Mouse (Mus musculus) neural tube, embryonic 10.5 days (tissue): ENCODE measurements around the gene Tfe3.
A peak's percentile ranks its signal among the peaks of the same experiment; 100 is the strongest.
"Not testable (repeated sequence)": the region's sequence is repeated elsewhere in the genome, so short reads cannot be mapped to it uniquely, and the experiment has no call there.

ENCODE experiments used
- DNase-seq: peaks from one replicate; pipeline ENCODE4 v3.0.0-alpha.2; 2017; ENCODE audit warnings: low spot score; ENCODE audit errors: extremely low spot score

Gene Tfe3

GRCm38 (mm10) chrX:7762137-7762920 lies at the start of gene Tfe3:
TSS of gene Tfe3 (plus strand) at chrX:7762560.
- DNase-seq, result peak; percentile 74

- not testable (repeated sequence) for DNase-seq
These were observed 48.6 kb upstream of the Tfe3 start for GRCm38 (mm10) chrX:7713764-7714134.

- DNase-seq, result peak; percentile 73
These were observed 48.0 kb upstream of the Tfe3 start, which contains the start of gene Wdr45 for GRCm38 (mm10) chrX:7714135-7714899. TSS of gene Wdr45 (plus strand) at chrX:7714333.

GRCm38 (mm10) chrX:7716058-7716457 lies 46.3 kb upstream of the Tfe3 start:
- not testable (repeated sequence) for DNase-seq

GRCm38 (mm10) chrX:7721514-7722281 lies 40.7 kb upstream of the Tfe3 start, which contains the start of gene Gm45208:
TSS of gene Gm45208 (plus strand) at chrX:7722245.
- peak; percentile 68 for DNase-seq

GRCm38 (mm10) chrX:7722282-7722611 lies 40.1 kb upstream of the Tfe3 start:
- no peak for DNase-seq

GRCm38 (mm10) chrX:7722691-7723090 lies 39.7 kb upstream of the Tfe3 start:
- DNase-seq, result no peak

GRCm38 (mm10) chrX:7724135-7724534 lies 38.2 kb upstream of the Tfe3 start:
- no peak for DNase-seq

GRCm38 (mm10) chrX:7725841-7726240 lies 36.5 kb upstream of the Tfe3 start:
- no peak for DNase-seq

- no peak for DNase-seq
These were observed 35.2 kb upstream of the Tfe3 start for GRCm38 (mm10) chrX:7727176-7727575.

GRCm38 (mm10) chrX:7728215-7728921 lies 34.0 kb upstream of the Tfe3 start, which contains the start of gene Praf2:
TSS of gene Praf2 (plus strand) at chrX:7728439.
- peak; percentile 65 for DNase-seq

GRCm38 (mm10) chrX:7728922-7729265 lies 33.5 kb upstream of the Tfe3 start:
- no peak for DNase-seq

- DNase-seq, result peak; percentile 57
These were observed 28.7 kb upstream of the Tfe3 start for GRCm38 (mm10) chrX:7733571-7734156.

- no peak for DNase-seq
These were observed 22.9 kb upstream of the Tfe3 start for GRCm38 (mm10) chrX:7739336-7740081.

GRCm38 (mm10) chrX:7740082-7740819 lies 22.1 kb upstream of the Tfe3 start:
- no peak for DNase-seq

GRCm38 (mm10) chrX:7741103-7741502 lies 21.3 kb upstream of the Tfe3 start:
- no peak for DNase-seq

- DNase-seq, result no peak
These were observed 18.9 kb upstream of the Tfe3 start for GRCm38 (mm10) chrX:7743470-7743869.

GRCm38 (mm10) chrX:7744940-7745339 lies 17.4 kb upstream of the Tfe3 start:
- DNase-seq, result no peak

- no peak for DNase-seq
These were observed 16.9 kb upstream of the Tfe3 start for GRCm38 (mm10) chrX:7745429-7745828.
